Mouse (Mus musculus) liver, embryonic 14.5 days (tissue): ENCODE data around the gene Eif4b. TPM values are rescaled to one million over a fixed set of nuclear protein-coding genes. Genes with fewer than 3 reads are reported as not detected.
A peak's percentile ranks its signal among the peaks of the same experiment; 100 is the strongest.

Experiments
- ATAC-seq: fragments of 200-750 bp; cut with Nextera tagmentation; 2 replicates; pipeline ENCODE4 v1.8.0; 2017; ENCODE audit warnings: moderate number of reproducible peaks, mild to moderate bottlenecking, moderate library complexity; ENCODE audit not compliant: insufficient read depth
- DNase-seq, 3 experiments: peaks; one replicate each; pipeline ENCODE4 v3.0.0-alpha.2; 2012 to 2013; ENCODE audit warnings: low read depth in 3 of 3, low spot score in 3 of 3
- H3K27ac ChIP-seq: fragments of 300-500 bp; sonication (generic); 2 replicates; pipeline ENCODE4 v1.5.1; 2014; ENCODE audit warnings: moderate library complexity, mild to moderate bottlenecking, control low read depth, inconsistent platforms
- H3K27me3 ChIP-seq: fragments of 300-500 bp; sonication (generic); 2 replicates; pipeline ENCODE4 v1.6.1; 2014; ENCODE audit warnings: mild to moderate bottlenecking, low read length, moderate library complexity; ENCODE audit not compliant: control insufficient read depth, insufficient read depth
- H3K36me3 ChIP-seq: fragments of 300-500 bp; sonication (generic); replicated peaks from 2 replicates; pipeline ENCODE4 v1.6.1; 2014; ENCODE audit warnings: low read depth; ENCODE audit not compliant: control insufficient read depth, insufficient read depth
- H3K4me1 ChIP-seq, 2 experiments: fragments of 200-500 bp in 1 of 2; fragments of 300-500 bp in 1 of 2; sonication (generic) in 1 of 2; replicated peaks; 2 replicates each; pipeline ENCODE4 v1.6.1; 2012 to 2014; ENCODE audit warnings: antibody characterized with exemption in 1 of 2, inconsistent platforms in 1 of 2, low read length in 1 of 2; ENCODE audit not compliant: control insufficient read depth in 2 of 2, insufficient read depth in 2 of 2
- H3K4me2 ChIP-seq: fragments of 300-500 bp; sonication (generic); 2 replicates; pipeline ENCODE4 v1.6.1; 2014; ENCODE audit warnings: low read depth, mild to moderate bottlenecking, control low read depth, moderate library complexity
- H3K4me3 ChIP-seq, 2 experiments: fragments of 200-500 bp in 1 of 2; fragments of 300-500 bp in 1 of 2; sonication (generic) in 1 of 2; 2 replicates each; pipeline ENCODE4 v1.5.1; 2012 to 2014; ENCODE audit warnings: low read depth in 2 of 2, low read length in 2 of 2, mild to moderate bottlenecking in 2 of 2, control low read depth in 1 of 2, inconsistent platforms in 1 of 2, moderate library complexity in 1 of 2; ENCODE audit not compliant: insufficient read depth in 1 of 2
- H3K9ac ChIP-seq: fragments of 300-500 bp; sonication (generic); replicated peaks from 2 replicates; pipeline ENCODE4 v1.6.1; 2014; ENCODE audit warnings: mild to moderate bottlenecking, control low read depth, moderate library complexity
- H3K9me3 ChIP-seq: fragments of 300-500 bp; sonication (generic); 2 replicates; pipeline ENCODE4 v1.6.1; 2016; ENCODE audit warnings: low read length, mixed read lengths; ENCODE audit not compliant: control insufficient read depth
- CTCF ChIP-seq: IDR thresholded peaks from 2 replicates; pipeline ENCODE4 v1.5.1; 2016; ENCODE audit warnings: antibody characterized with exemption, low read depth, control low read depth
- EP300 ChIP-seq: IDR thresholded peaks from 2 replicates; pipeline ENCODE4 v1.6.1; 2016; ENCODE audit warnings: antibody characterized with exemption, low read depth
- WGBS: fragments of 180-500 bp; shearing (Covaris S2); extraction: QIAGEN DNeasy Blood & Tissue Kit; methylation state at CpG from one replicate; pipeline ENCODE4 v1.1.7; 2014; ENCODE audit not compliant: insufficient replicate concordance; 5-methylcytosine and 5-hydroxymethylcytosine counted together
- polyA plus RNA-seq, 2 experiments: library from polyadenylated mRNA; depleted of rRNA in 1 of 2; stranded (reverse) in 1 of 2; unstranded in 1 of 2; fragments of >200 nt; fragmentation: Nextera tagmentation in 1 of 2; extraction: Ambion mirVana in 1 of 2; gene quantifications; 2 replicates each; pipeline versions ENCODE4 v1.2.1 to v1.2.3; 2012 to 2014

Gene Eif4b
- polyA plus RNA-seq, 2 experiments, result 47.8 to 66.4 TPM

DNA sequence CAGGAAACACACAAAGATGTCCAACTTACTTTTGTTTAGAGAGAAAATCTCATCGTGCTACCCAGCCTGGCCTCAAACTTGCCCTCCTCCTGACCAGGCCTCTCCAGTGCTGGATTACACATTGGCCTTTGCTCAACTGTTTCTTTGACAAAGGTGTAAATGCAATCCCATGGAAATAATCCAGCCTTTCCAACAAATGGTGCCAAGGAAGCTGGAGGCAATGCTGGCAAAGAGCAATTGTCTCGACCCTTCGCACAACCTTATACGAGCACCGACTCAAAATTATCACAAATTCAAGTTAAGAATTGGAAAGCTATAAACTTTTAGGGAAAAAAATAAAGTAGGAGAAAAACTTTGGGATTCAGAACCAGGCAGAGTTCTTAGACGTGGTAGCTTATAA, 25.6 kb upstream of the Eif4b start:
- ATAC-seq (no peak), DNase-seq (no peak)
- TF ChIP-seq EP300 (no peak), CTCF (no peak)
- no peak overlapping the region for H3K4me3 ChIP-seq
- no peaks in the 10 kb centered on the region for H3K4me1 ChIP-seq
- WGBS, result 76% methylated on average over 6 of the region's 6 CpGs
- no peak overlapping the region for H3K4me2 ChIP-seq
- H3K27ac ChIP-seq, result no peak overlapping the region
- H3K27me3 ChIP-seq, result no peaks in the 10 kb centered on the region; the same call in 1 of the 2 replicates
- H3K9ac ChIP-seq, result no peak overlapping the region
- no peaks in the 10 kb centered on the region for H3K36me3 ChIP-seq
- no peaks in the 10 kb centered on the region for H3K9me3 ChIP-seq

GRCm38 (mm10) chr15:102049871-102050270, 23.7 kb upstream of the Eif4b start:
- DNase-seq, result no peak
- ATAC-seq, result no peak
- H3K27ac ChIP-seq, result no peak overlapping the region
- no peak overlapping the region for H3K4me2 ChIP-seq
- no peak overlapping the region for H3K9ac ChIP-seq
- TF ChIP-seq CTCF (no peak), EP300 (no peak)
- no peaks in the 10 kb centered on the region for H3K4me1 ChIP-seq
- no peak overlapping the region for H3K4me3 ChIP-seq
- no peaks in the 10 kb centered on the region for H3K36me3 ChIP-seq
- H3K9me3 ChIP-seq, result no peaks in the 10 kb centered on the region
- H3K27me3 ChIP-seq, result no peaks in the 10 kb centered on the region; the same call in 1 of the 2 replicates

- Histone ChIP-seq H3K27ac (no peak overlapping the region), H3K27me3 (no peaks in the 10 kb centered on the region; the same call in 1 of the 2 replicates), H3K9ac (0 out of 2 replicates have a peak overlapping the region, but pooled peaks have one; percentile 27), H3K4me2 (peak overlapping the region; percentile 58), H3K36me3 (no peaks in the 10 kb centered on the region), H3K4me3 (peak overlapping the region; percentile 33 to 45), H3K4me1 (no peaks in the 10 kb centered on the region), H3K9me3 (no peaks in the 10 kb centered on the region)
- TF ChIP-seq EP300 (no peak), CTCF (0 out of 2 replicates have a peak, but pooled peaks have one; percentile 16)
- ATAC-seq, result peak; percentile 48; the same call in 1 of the 2 replicates
- DNase-seq, result no peak
- 1% methylated on average over 30 of the region's 33 CpGs for WGBS
Observed at GRCm38 (mm10) chr15:102051920-102052683, 21.5 kb upstream of the Eif4b start.

- H3K4me1 ChIP-seq, result no peaks in the 10 kb centered on the region
- no peaks in the 10 kb centered on the region for H3K9me3 ChIP-seq
- H3K36me3 ChIP-seq, result no peaks in the 10 kb centered on the region
- H3K27ac ChIP-seq, result no peak overlapping the region
- H3K27me3 ChIP-seq, result no peaks in the 10 kb centered on the region; the same call in 1 of the 2 replicates
- DNase-seq (no peak), ATAC-seq (no peak)
- H3K4me3 ChIP-seq, result no peak overlapping the region
- WGBS, result 71% methylated on average over 15 of the region's 15 CpGs
- H3K9ac ChIP-seq, result no peak overlapping the region
- TF ChIP-seq CTCF (no peak), EP300 (no peak)
- H3K4me2 ChIP-seq, result no peak overlapping the region
Observed at GRCm38 (mm10) chr15:102056495-102057174, 16.9 kb upstream of the Eif4b start.
